Mouse (Mus musculus) cerebellum, adult 8-10 months (tissue): ENCODE measurements around the gene Cypt1.

ENCODE experiments used
- DNase-seq: peaks from one replicate; pipeline ENCODE4 v3.0.0; 2022

Cypt1 gene

GRCm38 (mm10) chrX:16522569-16522968 lies at the start of gene Cypt1:
Gene Cypt1 (plus strand): TSS chrX:16522869.
- no peak for DNase-seq

GRCm38 (mm10) chrX:16546806-16547205 lies 24.1 kb downstream of the Cypt1 start:
- DNase-seq: no peak

- no peak for DNase-seq
Measured at GRCm38 (mm10) chrX:16557061-16557460, 34.4 kb downstream of the Cypt1 start.

- DNase-seq: no peak
Measured at GRCm38 (mm10) chrX:16558501-16558900, 35.8 kb downstream of the Cypt1 start.
